In genomic region chr2:147808036-147808675, GRCm38 (mm10) we compare ENCODE assay signal across 9 mouse cellular contexts.
DNase-seq lines count a peak whose midpoint lies in the region; ATAC-seq and TF ChIP-seq lines count a peak whose summit lies in the region.
"Had no signal": no experiment of that assay in that cellular context is flagged by ENCODE, and none has a peak within 500 bp of the region (broad histone marks: within the 10 kb centered on the region; RNA-seq: fewer than 3 reads in every experiment).

No protein-coding gene starts in this region.

- no peak for ATAC-seq in liver, postnatal 0 days
- no peak for ATAC-seq in monocyte, adult 5-6 weeks (replicated peaks; ENCODE audit: insufficient number of reproducible peaks, low FRiP score, low TSS enrichment, poor library complexity, severe bottlenecking)

- no peak overlapping the region for H3K4me2 ChIP-seq in liver, postnatal 0 days (ENCODE audit: low read depth, low read length)
- H3K4me2 ChIP-seq: embryonic facial prominence, embryonic 15.5 days had no signal

- 32% methylated on average over 5 of the region's 5 CpGs for WGBS in liver, postnatal 0 days (ENCODE audit: insufficient replicate concordance)

- H3K9me3 ChIP-seq in liver, postnatal 0 days (ENCODE audit: low read length), result no peaks in the 10 kb centered on the region
- H3K9me3 ChIP-seq: embryonic facial prominence, embryonic 15.5 days had no signal

- no peak for TF ChIP-seq EP300 in liver, postnatal 0 days (IDR thresholded peaks at IDR 0.05; ENCODE audit: low read depth)

- no peak overlapping the region for H3K9ac ChIP-seq in liver, postnatal 0 days (replicated peaks)
- H3K9ac ChIP-seq: embryonic facial prominence, embryonic 15.5 days had no signal

- no peaks in the 10 kb centered on the region for H3K4me1 ChIP-seq in liver, postnatal 0 days (ENCODE audit: insufficient read depth)
- H3K4me1 ChIP-seq: embryonic facial prominence, embryonic 15.5 days had no signal

- DNase-seq in ovary, postnatal 14 days (ENCODE audit: low spot score), result peak; percentile 21
- DNase-seq in ovary, postnatal 36 days (ENCODE audit: low spot score), result no peak
- DNase-seq in adrenal gland, postnatal 10 days, result peak; percentile 49
- DNase-seq in embryo, embryonic 11.5 days (ENCODE audit: low read depth, low spot score), result peak; percentile 31
- peak; percentile 4 to 36 for DNase-seq in kidney, adult 8-10 months
- peak; percentile 36 for DNase-seq in liver, postnatal 0 days
- DNase-seq in right cerebral cortex, postnatal 10 days (ENCODE audit: low spot score in 2 of 2), result peak; percentile 44 to 72

- no peaks in the 10 kb centered on the region for H3K27me3 ChIP-seq in liver, postnatal 0 days (ENCODE audit: insufficient read depth, low read length)

- H3K27ac ChIP-seq in liver, postnatal 0 days (ENCODE audit: low read depth), result no peak overlapping the region
- H3K27ac ChIP-seq: embryonic facial prominence, embryonic 15.5 days had no signal

- peak; percentile 65 for TF ChIP-seq CTCF in liver, postnatal 0 days (IDR thresholded peaks at IDR 0.05; ENCODE audit: low read depth)

- H3K36me3 ChIP-seq in liver, postnatal 0 days (replicated peaks; ENCODE audit: insufficient read depth, low read length), result no peaks in the 10 kb centered on the region
- H3K36me3 ChIP-seq: embryonic facial prominence, embryonic 15.5 days had no signal

- no peak overlapping the region for H3K4me3 ChIP-seq in liver, postnatal 0 days (ENCODE audit: low read depth, low read length)
- H3K4me3 ChIP-seq: embryonic facial prominence, embryonic 15.5 days had no signal
